Mouse (Mus musculus) small intestine, adult 2 months (tissue): ENCODE data around the gene Plekhm1.
A peak's percentile ranks its signal among the peaks of the same experiment; 100 is the strongest.

Source experiments
- CTCF ChIP-seq: fragments of 200-500 bp; IDR thresholded peaks from 2 replicates; pipeline ENCODE4 v1.5.1; 2012; ENCODE audit warnings: low read depth, mild to moderate bottlenecking, control low read depth, inconsistent platforms, low read length, moderate library complexity, mixed read lengths; ENCODE audit not compliant: insufficient replicate concordance, insufficient read length; ENCODE audit errors: extremely low read depth
- POLR2A ChIP-seq: fragments of 200-500 bp; IDR thresholded peaks from 2 replicates; pipeline ENCODE4 v1.6.1; 2012; ENCODE audit warnings: low read depth, mild to moderate bottlenecking, control low read depth, inconsistent platforms, low read length, moderate library complexity

DNA sequence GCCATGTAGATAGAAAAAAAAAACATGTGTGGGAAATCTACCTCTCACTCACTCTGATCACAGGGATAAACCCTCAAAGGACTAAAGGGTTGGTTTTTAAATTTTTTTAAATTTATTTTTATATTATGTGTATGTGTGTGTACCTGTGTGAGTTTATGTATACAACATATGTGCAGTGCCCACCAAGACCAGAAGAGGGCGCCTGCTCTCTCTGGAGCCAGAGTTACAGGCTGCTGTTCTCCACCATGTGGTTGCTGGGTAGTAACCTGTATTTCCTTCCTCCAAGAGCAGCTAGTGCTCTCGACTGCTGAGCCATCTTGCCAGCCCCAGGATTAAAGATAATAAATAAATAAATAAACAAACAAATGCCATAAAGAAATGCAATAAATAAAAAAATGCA, 62.8 kb downstream of the Plekhm1 start:
- peak; percentile 41; the same call in 1 of the 2 replicates for TF ChIP-seq CTCF
- TF ChIP-seq POLR2A = no peak
